Mouse (Mus musculus) c-Kit-positive CD71-positive TER-119-negative erythroid progenitor cells, embryonic 14.5 days (primary cell): ENCODE results near the gene Prtn3.

Experiments used
- DNase-seq: peaks from one replicate; pipeline ENCODE4 v3.0.0-alpha.2; 2013; ENCODE audit warnings: low read depth

Prtn3 gene

DNA sequence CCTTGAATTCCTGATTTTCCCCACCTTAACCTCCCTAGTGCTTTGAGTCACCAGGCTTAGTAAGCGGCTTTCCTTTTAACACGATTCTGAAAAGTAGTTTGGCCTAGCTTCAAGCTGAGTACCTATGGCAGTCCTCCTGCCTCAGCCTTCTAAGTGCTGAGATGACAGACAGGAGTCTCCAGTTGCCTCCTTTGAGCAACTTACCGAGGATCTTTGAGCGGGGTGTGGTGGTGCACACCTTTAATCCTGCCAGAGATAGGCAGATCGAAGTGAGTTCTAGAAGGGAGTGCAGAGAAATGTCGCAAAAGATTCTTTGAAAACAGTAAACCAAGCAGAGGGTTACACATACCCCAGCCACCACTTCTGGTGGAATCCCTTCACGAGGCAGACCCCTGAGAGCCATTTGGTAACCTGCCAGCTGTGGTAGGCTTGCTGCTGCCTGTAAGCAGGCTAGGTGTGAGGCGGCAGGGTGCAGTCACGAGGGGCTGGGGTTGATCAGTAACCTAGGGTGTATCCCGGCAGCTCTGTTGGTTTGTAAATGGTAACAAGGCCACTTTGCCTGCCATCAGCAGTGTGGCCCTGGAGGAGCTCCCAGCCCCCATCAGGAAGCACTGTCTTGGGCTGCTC lies 18.6 kb upstream of the Prtn3 start:
- peak; percentile 30 for DNase-seq

GRCm38 (mm10) chr10:79856280-79856679 lies 18.0 kb upstream of the Prtn3 start:
- no peak for DNase-seq

DNA sequence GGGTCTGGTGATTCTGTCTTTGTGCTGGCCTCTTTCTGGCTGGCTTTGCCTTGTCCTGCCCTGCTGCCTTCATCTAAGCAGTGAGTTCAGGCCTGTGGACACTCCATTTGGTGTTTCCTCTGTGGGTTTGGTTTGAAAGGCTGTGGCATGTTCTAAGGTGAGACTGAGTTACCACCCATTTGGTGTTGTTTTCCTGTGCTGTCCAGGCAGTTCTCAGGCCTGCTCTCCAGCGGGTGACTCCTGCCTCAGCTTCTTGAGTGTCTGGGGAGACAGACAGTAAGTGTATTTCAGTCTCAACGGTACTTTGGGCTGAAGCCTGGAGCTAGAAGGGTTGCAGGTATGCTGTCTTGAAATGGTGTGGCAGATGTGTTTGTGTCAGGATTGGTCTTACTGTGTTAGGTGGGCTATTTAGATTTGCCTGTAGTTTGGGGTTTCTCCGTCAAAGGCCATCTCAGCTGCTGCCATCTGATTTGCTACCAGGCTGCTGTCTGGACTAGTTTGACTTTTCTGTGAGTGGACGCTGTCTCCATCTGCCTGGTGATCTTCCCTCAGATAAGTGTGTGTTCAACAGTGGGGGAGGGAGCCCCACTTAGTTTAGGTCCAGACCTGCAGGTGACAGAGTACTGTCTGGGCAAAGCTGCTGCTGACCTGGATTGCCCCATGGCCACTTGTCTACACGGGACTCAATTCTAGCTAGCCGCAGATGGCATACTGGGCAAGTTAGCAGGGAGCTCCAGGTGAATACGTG lies 17.4 kb upstream of the Prtn3 start:
- no peak for DNase-seq

DNA sequence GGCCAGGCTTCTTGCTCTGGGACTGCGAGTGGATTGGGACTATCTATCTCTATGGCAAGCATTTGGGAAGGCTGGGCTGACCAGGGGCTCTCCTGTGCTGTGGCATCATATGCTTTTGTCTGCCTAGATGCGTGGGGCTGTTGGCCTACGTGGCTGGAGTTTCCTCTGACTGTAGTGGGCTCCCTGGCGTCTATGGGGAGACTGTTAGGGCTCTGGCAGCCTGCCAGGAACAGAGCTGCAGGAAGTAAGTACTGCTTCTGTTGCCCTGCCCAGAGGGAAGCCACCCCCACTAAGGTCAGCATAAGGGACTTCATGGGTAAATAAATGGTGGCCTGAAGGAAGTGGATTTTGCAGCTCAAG lies 16.8 kb upstream of the Prtn3 start:
- no peak for DNase-seq

DNA sequence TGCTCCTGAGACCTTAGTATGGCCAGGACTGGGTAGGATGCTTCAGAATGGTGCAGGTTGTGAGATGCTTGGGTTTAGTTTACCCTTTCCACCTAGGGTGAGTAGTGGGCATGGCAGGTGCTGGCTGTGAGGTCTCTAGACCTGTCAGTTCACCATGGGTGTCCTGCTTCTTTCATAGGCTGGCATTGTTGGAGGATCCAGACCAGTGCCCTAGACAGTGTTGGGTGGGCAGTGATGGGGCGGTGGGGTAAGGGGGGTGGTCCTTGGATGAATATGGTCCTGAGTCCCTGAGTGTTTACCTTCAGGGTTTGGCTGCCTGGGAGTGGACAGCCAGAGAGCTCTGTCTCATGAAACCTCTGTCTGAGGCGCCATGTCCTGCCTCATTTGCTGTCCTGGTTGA lies 16.4 kb upstream of the Prtn3 start:
- no peak for DNase-seq

DNA sequence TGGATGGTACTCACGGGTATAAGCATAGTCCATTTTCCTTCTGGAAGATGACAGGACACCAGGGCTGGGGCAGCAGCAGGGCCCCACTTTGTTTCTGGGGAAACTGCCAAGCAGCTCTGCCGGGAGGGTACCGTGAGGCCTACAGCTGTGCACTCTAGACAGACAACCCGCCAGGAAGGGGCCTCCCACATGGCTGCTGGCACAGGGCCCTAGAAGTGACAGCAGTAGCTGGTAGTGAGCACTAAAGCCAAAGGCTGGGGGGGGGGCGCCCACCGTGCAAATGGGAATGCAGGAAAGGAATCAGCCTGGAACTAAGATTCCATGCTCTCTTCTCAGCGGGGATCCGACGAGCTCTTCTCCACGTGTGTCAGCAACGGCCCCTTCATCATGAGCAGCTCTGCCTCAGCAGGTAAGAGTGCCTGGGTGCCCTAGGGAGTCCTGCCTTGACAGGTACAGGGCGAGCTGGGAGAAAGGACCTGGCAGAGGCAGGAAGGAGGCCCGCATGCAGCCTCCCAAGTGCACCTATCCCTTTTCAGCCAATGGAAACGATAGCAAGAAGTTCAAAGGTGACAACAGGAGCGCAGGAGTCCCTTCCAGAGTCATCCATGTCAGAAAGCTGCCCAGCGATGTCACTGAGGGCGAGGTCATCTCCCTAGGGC lies 15.7 kb upstream of the Prtn3 start:
- DNase-seq, result no peak

DNA sequence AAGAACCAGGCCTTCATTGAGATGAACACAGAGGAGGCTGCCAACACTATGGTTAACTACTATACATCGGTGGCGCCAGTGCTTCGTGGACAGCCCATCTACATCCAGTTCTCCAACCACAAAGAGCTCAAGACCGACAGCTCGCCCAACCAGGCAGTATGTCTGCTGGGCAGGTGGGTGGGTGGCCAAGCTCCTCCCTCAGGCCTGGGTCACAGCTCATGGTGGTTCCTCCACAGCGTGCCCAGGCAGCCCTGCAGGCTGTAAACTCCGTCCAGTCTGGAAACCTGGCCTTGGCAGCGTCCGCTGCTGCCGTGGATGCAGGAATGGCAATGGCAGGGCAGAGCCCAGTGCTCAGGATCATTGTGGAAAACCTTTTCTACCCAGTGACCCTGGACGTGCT lies 15.2 kb upstream of the Prtn3 start:
- no peak for DNase-seq

GRCm38 (mm10) chr10:79860079-79860911 lies 14.0 kb upstream of the Prtn3 start:
- DNase-seq, result no peak

DNA sequence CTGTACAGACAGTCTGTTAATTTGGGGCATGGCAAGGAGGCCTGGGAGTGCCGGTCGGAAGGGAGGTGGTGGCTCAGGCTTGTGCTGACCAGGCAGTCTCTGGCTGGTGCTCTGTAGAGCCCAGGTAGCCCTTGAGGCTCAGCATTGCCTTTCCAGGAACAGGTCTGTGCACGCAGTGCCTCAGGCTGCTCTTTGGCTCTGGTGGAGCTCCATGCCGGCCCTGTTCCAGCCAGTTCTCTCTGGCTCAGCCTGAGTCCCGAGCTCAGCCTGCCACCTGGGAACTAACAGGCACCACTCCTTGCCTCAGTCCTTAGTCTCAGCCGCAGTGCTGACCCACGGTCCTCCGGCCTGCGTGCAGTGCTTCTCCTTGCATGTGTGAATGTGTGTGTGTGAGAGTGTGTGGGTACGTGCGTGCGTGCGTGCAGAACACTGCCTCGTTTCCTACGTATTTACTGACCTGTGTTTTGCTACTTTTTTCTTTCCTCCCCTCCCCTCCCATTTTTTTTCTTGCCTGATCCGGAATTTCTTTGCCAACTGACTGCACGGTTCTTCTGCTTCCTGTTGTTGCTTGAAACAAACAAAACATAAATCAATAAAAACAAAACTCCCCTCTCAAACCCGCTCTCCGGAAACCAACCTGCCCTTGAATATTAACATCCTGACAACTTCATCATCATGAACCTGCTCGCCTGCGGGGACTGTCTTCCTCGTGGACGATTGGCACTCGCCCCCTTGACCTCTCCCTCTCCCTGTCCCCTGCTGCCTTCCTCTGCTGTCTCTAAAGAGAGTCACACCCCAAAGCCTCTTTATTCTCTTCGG lies 12.8 kb upstream of the Prtn3 start:
- DNase-seq, result no peak

DNA sequence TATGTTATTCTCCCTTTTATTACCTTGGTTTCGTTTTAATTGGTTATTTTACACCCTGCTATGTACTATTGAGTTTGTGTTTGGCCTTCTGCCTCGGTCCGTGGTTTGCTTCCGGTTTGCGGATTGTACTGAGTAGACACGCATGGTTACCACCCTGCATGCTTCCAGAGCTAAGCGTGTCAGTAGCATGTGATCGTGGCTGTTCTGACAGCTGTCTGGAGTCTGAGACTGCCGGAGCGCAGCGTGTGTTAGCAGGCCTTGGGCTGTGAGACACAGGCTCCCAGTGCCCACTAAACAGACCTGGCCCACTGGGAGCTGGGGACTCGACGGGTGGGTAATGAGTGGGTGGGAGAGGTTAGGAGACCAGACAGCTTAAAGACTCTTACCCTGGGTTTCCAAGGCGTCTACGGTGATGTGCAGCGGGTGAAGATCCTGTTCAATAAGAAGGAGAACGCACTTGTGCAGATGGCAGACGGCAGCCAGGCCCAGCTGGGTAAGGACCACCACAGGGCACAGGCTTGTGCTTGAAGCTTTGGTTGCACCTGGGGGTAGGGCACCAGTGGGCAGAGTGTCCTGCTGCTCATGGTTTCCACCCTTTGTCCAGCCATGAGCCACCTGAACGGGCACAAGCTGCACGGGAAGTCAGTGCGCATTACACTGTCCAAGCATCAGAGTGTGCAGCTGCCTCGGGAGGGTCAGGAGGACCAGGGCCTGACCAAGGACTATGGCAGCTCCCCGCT lies 12.1 kb upstream of the Prtn3 start:
- DNase-seq, result no peak

- no peak for DNase-seq
Observed at GRCm38 (mm10) chr10:79862925-79863324, 11.4 kb upstream of the Prtn3 start.

GRCm38 (mm10) chr10:79864351-79865188 lies 9.7 kb upstream of the Prtn3 start:
- DNase-seq, result no peak

DNA sequence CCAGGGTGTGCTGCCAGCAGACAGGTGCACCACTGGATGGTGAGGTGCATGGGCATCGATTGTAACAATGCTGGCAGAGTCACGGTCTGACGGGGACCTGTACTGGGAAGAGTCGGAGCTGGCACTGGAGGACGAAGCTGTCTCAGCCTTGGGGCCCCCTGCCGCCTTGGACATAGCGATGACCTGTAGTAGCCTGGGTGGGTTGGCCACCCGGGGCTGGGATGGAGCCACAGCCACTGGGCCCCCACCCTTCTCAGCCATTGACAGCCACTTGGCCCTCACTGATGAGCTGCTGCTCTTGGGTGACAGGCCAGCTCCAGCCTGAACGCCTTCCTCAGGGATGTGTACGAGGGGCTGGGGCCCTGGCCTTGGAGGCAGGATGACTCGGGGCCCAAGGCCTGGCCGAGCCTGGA lies 9.1 kb upstream of the Prtn3 start:
- no peak for DNase-seq

DNA sequence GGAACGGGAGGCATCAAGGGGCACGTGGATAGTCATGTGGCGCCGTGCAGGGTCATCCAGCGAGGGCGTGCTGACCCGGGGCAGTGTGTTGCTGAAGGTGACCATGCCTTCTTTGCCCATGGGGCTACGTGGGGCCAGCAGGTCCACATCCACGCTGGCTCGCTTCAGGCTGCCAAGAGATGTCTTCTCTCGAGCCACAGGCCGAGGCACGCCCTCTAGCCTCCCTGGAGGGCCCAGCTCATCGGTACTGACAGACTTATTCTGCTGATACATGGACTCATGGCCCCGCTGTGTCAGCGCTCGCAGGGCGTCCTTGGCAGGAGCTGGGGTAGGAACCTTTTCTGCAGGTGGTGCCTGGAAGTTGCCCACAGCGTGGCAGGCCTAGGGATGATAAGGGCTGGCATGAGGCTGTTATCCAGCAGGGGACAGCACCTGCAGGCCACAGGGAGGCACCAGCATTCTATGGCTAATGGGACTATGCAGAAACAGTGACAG lies 8.4 kb upstream of the Prtn3 start:
- no peak for DNase-seq

DNA sequence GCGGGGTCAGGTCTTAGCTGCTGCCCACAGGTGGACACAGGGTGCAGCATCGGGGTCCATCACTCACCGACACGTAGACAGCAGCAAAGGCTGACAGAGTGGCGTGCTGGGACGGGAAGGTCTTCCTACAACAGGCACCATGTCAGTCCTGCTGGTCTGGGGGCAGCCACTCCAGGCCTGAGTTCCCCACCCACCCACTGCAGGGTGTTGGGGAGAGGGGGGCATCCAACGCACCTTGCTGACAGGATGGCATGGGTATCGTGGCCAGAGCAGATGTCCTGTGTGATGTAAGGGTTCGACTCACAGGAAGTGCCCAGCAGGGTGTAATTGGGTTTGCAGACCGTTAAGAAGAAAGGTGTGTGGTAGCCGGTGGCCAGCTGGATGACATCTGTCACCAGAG lies 7.7 kb upstream of the Prtn3 start:
- no peak for DNase-seq

DNA sequence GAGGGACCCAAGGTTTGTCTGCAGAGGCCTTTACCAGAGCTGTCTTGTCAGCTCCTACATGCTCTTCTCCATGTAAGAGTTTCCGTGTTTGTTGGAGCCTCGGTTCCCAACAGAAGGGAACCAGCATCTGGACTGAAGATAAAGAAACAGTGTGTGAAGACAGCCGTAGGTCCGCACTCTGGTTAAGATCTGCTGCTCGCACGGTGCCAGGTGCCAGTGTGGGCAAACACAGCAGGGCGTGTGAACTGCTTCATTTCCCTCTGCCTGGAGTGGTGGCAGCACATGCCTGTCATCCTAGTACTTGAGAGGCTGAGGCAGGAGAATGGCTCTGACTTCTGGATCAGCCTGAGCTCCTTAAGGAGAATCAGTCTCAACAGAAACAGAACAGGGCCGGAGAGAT lies 2.4 kb upstream of the Prtn3 start:
- no peak for DNase-seq

DNA sequence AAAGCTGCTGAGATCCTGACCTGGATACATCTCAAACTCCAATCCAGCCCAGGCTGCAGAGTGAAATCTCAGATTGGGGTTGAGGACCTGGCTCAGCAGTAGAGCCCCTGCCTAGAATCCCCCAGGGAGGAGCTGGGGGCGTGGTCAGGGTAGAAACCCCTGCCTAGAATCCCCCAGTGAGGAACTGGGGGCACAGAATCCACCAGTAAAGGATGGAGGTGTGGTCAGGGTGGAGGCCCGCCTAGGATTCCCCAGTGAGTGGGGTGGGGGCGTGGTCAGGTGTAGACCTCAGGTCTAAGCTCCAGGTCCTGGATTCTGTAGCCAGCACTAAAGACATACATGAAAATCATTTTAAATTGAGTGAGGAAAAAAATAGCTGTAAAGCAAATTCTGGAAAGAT lies 1.4 kb upstream of the Prtn3 start:
- DNase-seq, result no peak

- no peak for DNase-seq
Observed at GRCm38 (mm10) chr10:79873313-79873712, 963 bp upstream of the Prtn3 start.

GRCm38 (mm10) chr10:79873715-79874289 lies 474 bp upstream of the Prtn3 start:
- no peak for DNase-seq

DNA sequence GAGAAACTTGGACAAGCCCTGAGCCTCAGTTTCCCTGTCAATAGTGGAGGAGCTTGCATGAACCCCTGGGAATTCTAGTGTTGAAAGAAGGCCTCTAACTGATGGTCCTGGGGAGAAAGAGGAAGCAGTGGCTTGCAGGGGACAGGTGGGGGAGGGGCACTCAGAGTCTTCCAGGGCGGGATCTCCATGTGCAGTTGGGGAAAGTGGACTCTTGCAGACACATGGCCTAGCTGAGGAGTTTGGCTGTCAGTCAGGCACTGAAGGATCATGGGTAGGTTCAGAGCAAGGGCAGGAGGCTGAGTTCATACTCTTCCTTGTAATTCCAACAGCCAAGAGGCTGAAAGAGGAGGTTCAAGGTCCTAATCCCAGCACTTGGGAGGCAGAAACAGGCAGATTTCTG lies 2.9 kb downstream of the Prtn3 start:
- no peak for DNase-seq
